Mouse (Mus musculus) c-Kit-positive CD71-positive TER-119-positive erythroid progenitor cells, embryonic 14.5 days (primary cell): ENCODE results near the gene Gsg1l.

ENCODE experiments used
- DNase-seq: peaks from one replicate; pipeline ENCODE4 v3.0.0-alpha.2; 2013; ENCODE audit warnings: low spot score

The Gsg1l gene

GRCm38 (mm10) chr7:125934319-125934718, 147.9 kb downstream of the Gsg1l start:
- DNase-seq = no peak

GRCm38 (mm10) chr7:125933356-125934244, 148.6 kb downstream of the Gsg1l start:
- DNase-seq = no peak

GRCm38 (mm10) chr7:125931602-125932001, 150.6 kb downstream of the Gsg1l start:
- DNase-seq = no peak

GRCm38 (mm10) chr7:125924044-125924443, 158.2 kb downstream of the Gsg1l start:
- no peak for DNase-seq

GRCm38 (mm10) chr7:125920801-125921200, 161.4 kb downstream of the Gsg1l start:
- no peak for DNase-seq

GRCm38 (mm10) chr7:125900386-125901161, 181.6 kb downstream of the Gsg1l start:
- DNase-seq = no peak

- DNase-seq = no peak
Observed at GRCm38 (mm10) chr7:125899916-125900315, 182.3 kb downstream of the Gsg1l start.

- DNase-seq = no peak
Observed at GRCm38 (mm10) chr7:125899036-125899435, 183.2 kb downstream of the Gsg1l start.

GRCm38 (mm10) chr7:125897059-125897458, 185.2 kb downstream of the Gsg1l start:
- no peak for DNase-seq

- no peak for DNase-seq
Observed at GRCm38 (mm10) chr7:125893621-125894020, 188.6 kb downstream of the Gsg1l start.

- DNase-seq = no peak
Observed at GRCm38 (mm10) chr7:125888373-125888772, 193.8 kb downstream of the Gsg1l start.

GRCm38 (mm10) chr7:125887761-125888160, 194.4 kb downstream of the Gsg1l start:
- DNase-seq = no peak

- no peak for DNase-seq
Observed at GRCm38 (mm10) chr7:125887124-125887523, 195.1 kb downstream of the Gsg1l start.

GRCm38 (mm10) chr7:125886116-125886680, 196.0 kb downstream of the Gsg1l start:
- DNase-seq = no peak

- no peak for DNase-seq
Observed at GRCm38 (mm10) chr7:125883232-125883631, 199.0 kb downstream of the Gsg1l start.

- no peak for DNase-seq
Observed at GRCm38 (mm10) chr7:125878040-125878439, 204.2 kb downstream of the Gsg1l start.

GRCm38 (mm10) chr7:125873971-125874495, 208.2 kb downstream of the Gsg1l start:
- no peak for DNase-seq

GRCm38 (mm10) chr7:125872874-125873273, 209.3 kb downstream of the Gsg1l start:
- DNase-seq = no peak

GRCm38 (mm10) chr7:125872202-125872580, 210.0 kb downstream of the Gsg1l start:
- no peak for DNase-seq

- no peak for DNase-seq
Observed at GRCm38 (mm10) chr7:125871404-125872201, 210.6 kb downstream of the Gsg1l start.

GRCm38 (mm10) chr7:125868570-125868969, 213.6 kb downstream of the Gsg1l start:
- no peak for DNase-seq

GRCm38 (mm10) chr7:125865234-125865633, 217.0 kb downstream of the Gsg1l start:
- no peak for DNase-seq
